Comparison of ENCODE assay signal across 28 mouse cellular contexts in genomic region chr12:108842663-108843062, GRCm38 (mm10). TPM values are rescaled to one million over a fixed set of nuclear protein-coding genes. Genes with fewer than 3 reads are reported as not detected.
DNase-seq lines count a peak whose midpoint lies in the region; ATAC-seq and TF ChIP-seq lines count a peak whose summit lies in the region.
"Had no signal": no experiment of that assay in that cellular context is flagged by ENCODE, and none has a peak within 500 bp of the region (broad histone marks: within the 10 kb centered on the region; RNA-seq: fewer than 3 reads in every experiment).

No protein-coding gene starts in this region.

- no peaks in the 10 kb centered on the region for H3K27me3 ChIP-seq in limb, embryonic 12.5 days
- no peaks in the 10 kb centered on the region for H3K27me3 ChIP-seq in limb, embryonic 10.5 days (ENCODE audit: low read depth, poor library complexity, severe bottlenecking)
- H3K27me3 ChIP-seq: CH12.LX; forebrain, embryonic 15.5 days; heart, embryonic 12.5 days; midbrain, embryonic 15.5 days; neural tube, embryonic 15.5 days; stomach, embryonic 15.5 days had no signal

- no peak overlapping the region for H3K4me2 ChIP-seq in limb, embryonic 12.5 days
- H3K4me2 ChIP-seq: forebrain, embryonic 15.5 days; heart, embryonic 12.5 days; hindbrain, embryonic 14.5 days; lung, embryonic 14.5 days; midbrain, embryonic 15.5 days; neural tube, embryonic 15.5 days; stomach, embryonic 15.5 days had no signal

- peaks cover 70% of the 10 kb centered on the region for H3K36me3 ChIP-seq in limb, embryonic 12.5 days
- peaks cover 88% of the 10 kb centered on the region for H3K36me3 ChIP-seq in limb, embryonic 10.5 days

- H3K27ac ChIP-seq in gastrocnemius, adult 2 months, result peak overlapping the region; percentile 71
- H3K27ac ChIP-seq in limb, embryonic 12.5 days, result 0 out of 2 replicates have a peak overlapping the region, but pooled peaks have one; percentile 29
- H3K27ac ChIP-seq in limb, embryonic 10.5 days, result no peak overlapping the region
- H3K27ac ChIP-seq: forebrain, embryonic 15.5 days; hindbrain, embryonic 14.5 days; liver, embryonic 14.5 days; midbrain, embryonic 10.5 days; midbrain, embryonic 15.5 days; neural tube, embryonic 15.5 days; stomach, embryonic 15.5 days had no signal

- peaks cover 8% of the 10 kb centered on the region for H3K4me1 ChIP-seq in limb, embryonic 12.5 days (replicated peaks)
- peaks cover 8% of the 10 kb centered on the region for H3K4me1 ChIP-seq in limb, embryonic 10.5 days

- H3K9ac ChIP-seq in limb, embryonic 12.5 days (replicated peaks), result no peak overlapping the region
- H3K9ac ChIP-seq: forebrain, embryonic 15.5 days; heart, embryonic 12.5 days; hindbrain, embryonic 14.5 days; liver, embryonic 14.5 days; lung, embryonic 14.5 days; midbrain, embryonic 15.5 days; neural tube, embryonic 15.5 days; stomach, embryonic 15.5 days had no signal

- H3K4me3 ChIP-seq in gastrocnemius, adult 2 months, result peak overlapping the region; percentile 17
- H3K4me3 ChIP-seq in limb, embryonic 12.5 days (replicated peaks), result no peak overlapping the region
- no peak overlapping the region for H3K4me3 ChIP-seq in limb, embryonic 10.5 days
- H3K4me3 ChIP-seq: forebrain, embryonic 15.5 days; heart, embryonic 12.5 days; midbrain, embryonic 10.5 days; midbrain, embryonic 15.5 days; neural tube, embryonic 15.5 days; stomach, embryonic 15.5 days had no signal

- ATAC-seq in limb, embryonic 12.5 days (ENCODE audit: insufficient number of reproducible peaks, insufficient read depth, low FRiP score, low TSS enrichment, low read depth), result no peak
- ATAC-seq in megakaryocyte progenitor cell, adult 5-6 weeks (replicated peaks; ENCODE audit: poor library complexity), result peak; percentile 53; the same call in 1 of the 2 replicates
- ATAC-seq: activated CD4-positive, CD25-positive, alpha-beta regulatory T cell, adult 4 months; forebrain, embryonic 15.5 days; intestine, postnatal 0 days; midbrain, embryonic 15.5 days had no signal

- intact Hi-C loops in gastrocnemius, adult 2 months (cut with DNase I), result loop anchor here (10.0 kb wide), 1 partner anchor 2002 kb away; the partner anchor contains the start of gene Mok

- 0 out of 2 replicates have a peak, but pooled peaks cover 6% of the 10 kb centered on the region for H3K9me3 ChIP-seq in limb, embryonic 12.5 days
- no peaks in the 10 kb centered on the region for H3K9me3 ChIP-seq in limb, embryonic 10.5 days (replicated peaks)
- H3K9me3 ChIP-seq: forebrain, embryonic 15.5 days; midbrain, embryonic 10.5 days; midbrain, embryonic 15.5 days; neural tube, embryonic 15.5 days; stomach, embryonic 15.5 days had no signal

- peak; percentile 60 for DNase-seq in gastrocnemius, adult 2 months
- no peak for DNase-seq in gastrocnemius, postnatal 10 days
- no peak for DNase-seq in limb, embryonic 10.5 days (ENCODE audit: low spot score)
- DNase-seq in fat pad, adult 2 months (ENCODE audit: extremely low read depth, low read depth, low spot score), result peak; percentile 62
- DNase-seq: cerebellum, adult 8-10 months; cerebellum, postnatal 36 days; kidney, adult 9 months; kidney, postnatal 10 days; layer of hippocampus, postnatal 36 days; left cerebral cortex, postnatal 4 days; liver; lung, embryonic 14.5 days; retina, postnatal 1 day; right cerebral cortex, postnatal 14 days had no signal

- WGBS in limb, embryonic 12.5 days, result 92% methylated on average over 7 of the region's 7 CpGs
- 93% methylated on average over 7 of the region's 7 CpGs for WGBS in limb, embryonic 10.5 days

- no peak for TF ChIP-seq CTCF in gastrocnemius, adult 2 months (IDR thresholded peaks at IDR 0.05)

RNA-seq across cellular contexts. Expression of gene Slc25a47, which starts 6.8 kb away (rescaled TPM):
- total RNA-seq in gastrocnemius, adult 2 months (2021), result 1 to 10 TPM; 7.7 to 8.8 TPM
- total RNA-seq in gastrocnemius, postnatal 10 days (2021), result 1 to 10 TPM; 5.2 to 9.1 TPM
- polyA plus RNA-seq in limb, embryonic 12.5 days (2016; fragmentation: Nextera tagmentation; extraction: Ambion mirVana), result 15.5 and 18.0 TPM in 2 replicates
- 13.1 and 15.6 TPM in 2 replicates for polyA plus RNA-seq in limb, embryonic 10.5 days (2016; fragmentation: Nextera tagmentation; extraction: Ambion mirVana)
- 3.0 and 4.5 TPM in 2 replicates for total RNA-seq in megakaryocyte progenitor cell, adult 5-6 weeks (2015)
- 5.1 and 5.4 TPM in 2 replicates for total RNA-seq in megakaryocyte progenitor cell, adult 5-6 weeks (2017)

RNA-seq across cellular contexts. Expression of gene Slc25a29, which starts 7.0 kb away (rescaled TPM):
- total RNA-seq in gastrocnemius, adult 2 months (2021), result 10 to 100 TPM; 11.9 to 12.1 TPM
- total RNA-seq in gastrocnemius, postnatal 10 days (2021), result 1 to 10 TPM; 4.6 to 4.7 TPM
- 11.5 and 15.2 TPM in 2 replicates for polyA plus RNA-seq in limb, embryonic 12.5 days (2016; fragmentation: Nextera tagmentation; extraction: Ambion mirVana)
- polyA plus RNA-seq in limb, embryonic 10.5 days (2016; fragmentation: Nextera tagmentation; extraction: Ambion mirVana), result 12.8 and 13.8 TPM in 2 replicates
- 1.3 and 1.8 TPM in 2 replicates for total RNA-seq in megakaryocyte progenitor cell, adult 5-6 weeks (2015)
- 0.71 and 1.8 TPM in 2 replicates for total RNA-seq in megakaryocyte progenitor cell, adult 5-6 weeks (2017)
- total RNA-seq: hematopoietic stem cell, adult 5-6 weeks had no signal

RNA-seq across cellular contexts. Expression of gene Yy1, which starts 49.9 kb away (rescaled TPM):
- 10 to 100 TPM; 33.4 to 35.6 TPM for total RNA-seq in gastrocnemius, adult 2 months (2021)
- total RNA-seq in gastrocnemius, postnatal 10 days (2021), result 10 to 100 TPM; 25.0 to 35.5 TPM
- polyA plus RNA-seq in limb, embryonic 12.5 days (2016; fragmentation: Nextera tagmentation; extraction: Ambion mirVana), result 23.8 and 24.0 TPM in 2 replicates
- polyA plus RNA-seq in limb, embryonic 10.5 days (2016; fragmentation: Nextera tagmentation; extraction: Ambion mirVana), result 16.9 and 19.0 TPM in 2 replicates
- total RNA-seq in megakaryocyte progenitor cell, adult 5-6 weeks (2015), result 79.4 and 90.2 TPM in 2 replicates
- total RNA-seq in megakaryocyte progenitor cell, adult 5-6 weeks (2017), result 44.6 and 51.8 TPM in 2 replicates

RNA-seq across cellular contexts. Expression of gene Wdr25, which starts 50.8 kb away (rescaled TPM):
- total RNA-seq in gastrocnemius, adult 2 months (2021), result 1 to 10 TPM; 2.5 to 5.3 TPM
- total RNA-seq in gastrocnemius, postnatal 10 days (2021), result 1 to 10 TPM; 4.1 to 5.2 TPM
- 8.8 and 11.1 TPM in 2 replicates for polyA plus RNA-seq in limb, embryonic 12.5 days (2016; fragmentation: Nextera tagmentation; extraction: Ambion mirVana)
- 11.8 and 12.3 TPM in 2 replicates for polyA plus RNA-seq in limb, embryonic 10.5 days (2016; fragmentation: Nextera tagmentation; extraction: Ambion mirVana)
- total RNA-seq in megakaryocyte progenitor cell, adult 5-6 weeks (2015), result 2.1 and 3.0 TPM in 2 replicates
- 3.9 and 4.7 TPM in 2 replicates for total RNA-seq in megakaryocyte progenitor cell, adult 5-6 weeks (2017)

RNA-seq across cellular contexts. Expression of gene Wars, which starts 51.3 kb away (rescaled TPM):
- 10 to 100 TPM; 28.4 to 29.1 TPM for total RNA-seq in gastrocnemius, adult 2 months (2021)
- total RNA-seq in gastrocnemius, postnatal 10 days (2021), result 10 to 100 TPM; 24.1 to 26.8 TPM
- 97.0 and 98.2 TPM in 2 replicates for polyA plus RNA-seq in limb, embryonic 12.5 days (2016; fragmentation: Nextera tagmentation; extraction: Ambion mirVana)
- 138 and 157 TPM in 2 replicates for polyA plus RNA-seq in limb, embryonic 10.5 days (2016; fragmentation: Nextera tagmentation; extraction: Ambion mirVana)
- total RNA-seq in megakaryocyte progenitor cell, adult 5-6 weeks (2015), result 25.1 and 32.0 TPM in 2 replicates
- 53.3 and 59.3 TPM in 2 replicates for total RNA-seq in megakaryocyte progenitor cell, adult 5-6 weeks (2017)

Comparison
In these comparisons a context has a peak if more than half of its experiments do, and no peak if none do; other contexts are left out.
1. DNase-seq: peak in gastrocnemius, adult 2 months (single experiment) and fat pad, adult 2 months (single experiment); none in gastrocnemius, postnatal 10 days (single experiment) and limb, embryonic 10.5 days (single experiment).